Mouse (Mus musculus) liver, adult 2 months (tissue): Measurements from ENCODE around the gene 2310034G01Rik.

Experiments
- CTCF ChIP-seq: fragments of 200-500 bp; IDR thresholded peaks from 2 replicates; pipeline ENCODE4 v1.5.1; 2011; ENCODE audit warnings: low read depth, low read length, control low read depth
- POLR2A ChIP-seq: fragments of 200-500 bp; IDR thresholded peaks from 2 replicates; pipeline ENCODE4 v1.6.1; 2011; ENCODE audit warnings: low read length, control low read depth; ENCODE audit not compliant: insufficient read depth; ENCODE audit errors: extremely low read depth

DNA sequence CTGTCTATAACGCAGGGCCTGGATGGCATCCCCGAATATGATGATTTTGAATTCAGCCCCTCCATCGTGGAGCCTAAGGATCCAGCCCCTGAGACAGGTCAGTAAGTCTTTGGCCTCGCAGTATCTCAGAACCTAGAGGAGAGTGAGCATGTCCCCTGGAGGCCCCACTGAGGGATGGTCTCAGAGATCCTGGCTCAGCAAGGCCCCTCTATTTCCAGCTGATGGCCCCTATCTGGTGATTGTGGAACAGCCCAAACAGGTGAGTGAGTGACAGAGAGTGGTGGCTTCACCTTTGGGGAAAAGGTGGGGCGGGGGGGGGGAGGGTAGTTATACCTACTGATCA, 43.9 kb downstream of the 2310034G01Rik start:
- no peak for TF ChIP-seq CTCF
- no peak for TF ChIP-seq POLR2A
